Mouse (Mus musculus): ENCODE data around the gene Stx6.

DNA sequence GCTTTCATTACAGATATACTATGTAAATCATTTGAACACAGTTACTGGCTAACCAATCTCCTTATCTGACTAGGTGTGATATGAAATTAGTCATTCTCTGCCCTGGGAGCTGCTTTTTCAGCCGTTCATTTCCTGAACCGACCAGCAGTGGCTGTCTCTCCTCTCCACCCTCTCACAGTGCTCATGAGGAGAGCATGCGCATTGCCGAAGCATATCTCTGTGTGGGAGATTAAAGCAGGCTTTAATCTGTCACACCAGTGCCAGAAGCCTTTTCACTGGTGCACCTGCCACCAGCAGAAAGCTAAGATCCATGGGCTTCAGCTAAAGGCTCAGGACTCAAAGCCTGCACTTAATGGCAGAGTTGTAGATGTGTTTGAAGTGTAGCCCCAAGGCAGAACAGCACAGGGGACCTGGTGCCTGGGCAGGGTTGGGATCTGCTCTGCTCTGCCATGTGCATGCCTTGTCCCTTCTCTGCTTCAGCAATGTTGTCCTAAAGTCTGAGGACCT, 42.9 kb downstream of the Stx6 start:
- TF ChIP-seq POLR2A (IDR thresholded peaks at IDR 0.05; ENCODE audit: low read depth, low read length) (no peak), CTCF (conservative IDR thresholded peaks at IDR 0.05; ENCODE audit: insufficient read depth, insufficient read length, low read depth, low read length) (no peak)
